Mouse (Mus musculus) heart, postnatal 25 days (tissue): Measurements from ENCODE around the gene Skap2. TPM values are rescaled to one million over a fixed set of nuclear protein-coding genes. Genes with fewer than 3 reads are reported as not detected.

ENCODE experiments used
- DNase-seq: peaks from one replicate; pipeline ENCODE4 v3.0.0; 2022; ENCODE audit warnings: low spot score
- intact Hi-C: fragments of 180-260 bp; cut with DNase I; formaldehyde crosslinking; loops from one replicate; pipeline ENCODE4 v1.15.1; 2025
- total RNA-seq, 2 experiments: library from RNA; stranded (reverse); gene quantifications; 2 replicates each; pipeline ENCODE4 v1.2.3; 2021

The Skap2 gene
- total RNA-seq, 2 experiments from 2014 or later, result 6.9 to 7.8 TPM

DNA sequence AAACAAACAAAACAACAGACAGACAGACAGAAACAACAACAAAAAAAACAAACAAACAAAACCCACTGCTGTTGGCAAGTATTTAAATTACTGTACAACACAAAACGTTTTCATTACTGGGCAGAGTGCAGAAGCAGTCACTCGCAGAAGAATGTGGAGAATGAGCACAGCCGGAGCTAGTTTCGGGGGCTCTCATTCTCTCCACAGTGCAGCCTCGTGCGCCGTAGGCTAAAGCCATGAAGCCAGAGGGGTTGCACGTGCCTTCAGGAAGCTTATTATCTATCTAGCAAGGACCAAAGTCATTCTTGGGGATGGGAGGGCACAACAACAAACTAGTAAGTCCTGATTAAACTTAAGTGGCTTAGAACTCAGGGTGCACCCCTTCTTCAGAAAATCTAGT, 152.0 kb downstream of the Skap2 start:
- intact Hi-C loops, result no loop called here
- no peak for DNase-seq

DNA sequence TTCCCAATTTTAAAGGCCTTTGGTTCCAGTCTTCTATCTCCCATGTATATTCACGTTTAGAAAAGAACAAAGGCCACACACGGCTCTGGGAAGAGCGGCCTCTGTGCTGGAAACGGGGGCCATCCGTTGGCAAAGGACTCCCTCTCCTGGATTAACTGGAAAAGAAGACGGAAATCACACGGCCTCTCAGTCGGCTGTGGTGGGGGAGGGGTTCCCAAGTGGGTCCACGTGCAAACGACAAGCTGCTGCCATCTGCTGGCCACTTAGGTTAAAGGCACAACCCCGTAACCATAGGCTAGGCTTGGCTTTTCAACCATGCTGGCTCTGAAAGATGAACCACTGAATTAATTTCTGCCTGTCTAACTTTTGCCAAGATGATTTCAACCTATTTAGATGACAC, 154.5 kb downstream of the Skap2 start:
- peak; percentile 78 for DNase-seq
- intact Hi-C loops, result loop anchor here (2.0 to 5.0 kb wide), 3 partner anchors 271 to 651 kb away; no protein-coding TSS in a partner anchor

DNA sequence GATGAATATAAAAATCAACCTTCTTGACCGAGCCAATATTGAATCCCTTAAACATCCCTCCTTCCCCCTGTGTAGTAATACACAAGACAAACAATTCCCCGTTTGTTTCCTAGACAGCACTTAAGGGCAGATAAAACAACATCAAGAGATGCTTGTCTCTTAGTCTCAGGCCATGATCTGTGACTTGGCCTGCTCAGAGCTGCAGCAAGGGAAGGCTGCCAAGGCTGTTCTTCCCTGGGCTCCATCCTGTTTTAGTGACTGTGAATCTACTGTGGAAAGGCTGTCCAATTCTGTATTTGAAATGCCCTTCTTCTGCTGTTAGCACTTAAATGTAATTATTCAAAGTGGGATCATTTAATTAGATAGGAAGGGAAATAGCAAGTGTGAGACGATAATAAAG, 159.1 kb downstream of the Skap2 start:
- no peak for DNase-seq
- intact Hi-C loops, result no loop called here

DNA sequence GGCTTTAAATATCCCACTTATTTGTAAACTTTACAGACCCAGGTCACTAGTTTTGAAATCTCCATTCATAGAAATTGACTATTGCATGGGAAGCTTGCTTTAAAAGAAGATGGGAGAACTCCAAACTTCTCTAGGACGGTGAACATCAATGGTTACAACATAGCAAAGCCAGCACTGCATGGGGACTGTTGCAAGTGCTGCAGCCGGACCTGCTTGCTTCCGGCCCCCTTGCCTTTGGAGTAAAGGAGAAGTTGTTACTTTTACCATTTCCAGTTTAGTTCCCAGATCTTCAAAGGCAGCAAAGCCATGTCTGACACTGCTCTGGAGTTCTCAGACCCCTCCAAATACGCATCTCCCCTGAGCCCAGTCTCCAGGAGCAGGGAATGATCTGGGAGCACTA, 159.7 kb downstream of the Skap2 start:
- intact Hi-C loops, result no loop called here
- DNase-seq, result no peak

DNA sequence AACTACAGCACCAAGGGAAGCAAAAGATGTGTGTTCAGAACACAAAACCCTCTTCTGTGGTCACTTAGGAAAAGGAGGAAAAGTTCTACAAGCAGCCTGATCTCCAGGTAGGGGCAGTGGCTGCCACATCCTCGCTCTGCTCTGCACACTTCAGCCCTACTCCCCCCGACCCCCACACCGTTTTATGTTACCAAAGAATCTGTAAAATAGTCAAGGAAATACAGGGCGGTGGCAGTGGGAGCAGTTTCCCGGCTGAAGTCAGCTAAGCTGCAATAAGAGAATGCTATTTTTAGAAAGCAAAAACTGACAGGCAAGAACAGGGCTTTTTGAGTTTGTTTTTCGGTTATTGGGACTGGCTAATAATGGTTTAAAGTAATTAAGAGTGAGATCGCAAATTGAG, 160.8 kb downstream of the Skap2 start:
- intact Hi-C loops, result no loop called here
- DNase-seq, result no peak

DNA sequence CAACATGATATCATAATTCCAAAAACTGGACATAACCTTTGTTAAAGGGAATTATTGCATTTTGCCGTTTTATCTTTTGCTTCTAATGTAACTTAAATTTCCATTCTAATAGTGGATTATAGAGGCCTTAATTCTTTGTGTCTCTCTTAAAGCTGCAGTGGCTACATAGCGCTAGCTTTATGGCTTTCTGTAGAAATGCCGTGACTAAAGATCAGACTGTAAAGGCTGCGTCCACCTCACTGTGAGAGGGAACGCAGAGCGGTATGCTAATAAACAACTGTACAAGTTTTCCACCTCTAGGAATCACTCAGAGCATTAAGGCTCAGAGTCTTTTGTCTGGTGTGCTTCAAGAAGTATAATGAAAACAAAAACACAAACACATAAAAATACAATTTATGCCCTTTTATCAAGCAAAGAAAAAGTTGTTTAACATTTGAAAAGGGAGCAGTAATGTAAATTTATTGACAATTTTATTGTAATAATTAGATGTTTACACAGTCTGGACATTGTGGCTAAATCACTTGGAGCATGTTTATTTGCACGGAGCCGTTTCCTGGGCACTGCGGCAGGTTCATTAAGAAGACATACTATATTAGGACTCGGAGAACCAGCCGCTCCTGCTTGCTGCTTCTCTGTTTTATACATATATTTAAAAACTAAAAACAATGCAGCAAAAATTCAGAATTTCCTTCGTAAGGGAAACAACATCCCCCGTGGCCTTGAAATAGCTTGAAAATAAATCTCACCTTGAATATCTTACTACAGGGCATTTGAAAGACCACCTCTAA, 162.1 kb downstream of the Skap2 start:
- DNase-seq, result no peak
- intact Hi-C loops, result no loop called here

DNA sequence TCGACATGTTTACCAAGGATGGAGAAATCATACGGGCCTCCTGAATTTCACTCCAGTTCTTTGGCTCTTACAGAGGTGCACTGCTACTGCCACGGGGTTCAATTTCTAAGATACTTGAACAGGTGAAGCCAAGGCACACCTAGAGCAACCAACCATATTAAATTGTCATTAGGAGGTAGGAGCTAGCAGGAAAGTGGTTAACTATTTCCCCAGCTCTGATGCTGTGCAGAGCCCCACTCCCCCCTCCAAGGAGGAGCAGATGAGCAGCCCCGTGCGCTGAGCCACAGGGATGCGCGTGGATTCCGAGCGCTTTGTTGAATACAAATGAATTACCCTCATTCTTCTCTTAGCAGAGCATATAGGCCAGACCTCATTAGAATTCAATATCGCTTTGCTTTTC, 162.8 kb downstream of the Skap2 start:
- no peak for DNase-seq
- intact Hi-C loops, result no loop called here

DNA sequence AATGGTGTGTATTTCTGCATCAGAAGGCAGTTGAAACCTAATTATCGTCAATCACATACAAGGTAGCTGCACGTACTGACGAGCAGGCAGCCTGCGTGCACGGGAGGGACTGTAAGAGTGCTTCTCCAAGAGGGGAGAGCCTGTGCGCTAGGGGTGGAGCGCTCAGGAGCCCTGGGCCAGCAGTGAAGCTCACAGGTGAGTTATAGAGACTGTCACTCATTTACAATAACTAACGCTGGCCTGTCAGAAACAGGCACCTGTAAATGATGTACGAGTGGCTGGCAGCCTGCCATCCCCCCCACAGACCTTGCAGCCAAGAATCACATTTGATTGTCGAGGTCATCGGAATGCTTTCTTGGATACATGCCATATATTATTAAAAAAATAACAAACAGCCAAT, 168.2 kb downstream of the Skap2 start:
- intact Hi-C loops, result no loop called here
- no peak for DNase-seq

DNA sequence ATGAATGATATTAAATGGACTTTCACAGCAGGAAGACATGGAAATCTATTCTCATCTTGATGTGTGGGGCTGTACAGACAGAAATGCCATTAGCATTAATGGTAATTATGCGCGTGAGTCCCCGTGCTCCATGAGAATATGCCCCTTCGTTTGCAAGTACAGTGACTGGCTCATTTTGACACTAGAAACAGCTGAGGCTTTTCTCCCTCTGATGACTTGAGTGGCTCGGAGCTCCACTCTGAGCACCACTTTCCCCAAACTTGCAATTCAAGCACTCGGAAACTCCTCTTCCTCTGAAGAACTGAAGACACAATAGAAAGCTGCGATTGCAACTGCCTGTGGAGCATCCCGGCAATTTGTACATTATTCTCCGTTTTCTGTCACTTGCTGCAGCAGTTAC, 169.3 kb downstream of the Skap2 start:
- no peak for DNase-seq
- intact Hi-C loops, result no loop called here

DNA sequence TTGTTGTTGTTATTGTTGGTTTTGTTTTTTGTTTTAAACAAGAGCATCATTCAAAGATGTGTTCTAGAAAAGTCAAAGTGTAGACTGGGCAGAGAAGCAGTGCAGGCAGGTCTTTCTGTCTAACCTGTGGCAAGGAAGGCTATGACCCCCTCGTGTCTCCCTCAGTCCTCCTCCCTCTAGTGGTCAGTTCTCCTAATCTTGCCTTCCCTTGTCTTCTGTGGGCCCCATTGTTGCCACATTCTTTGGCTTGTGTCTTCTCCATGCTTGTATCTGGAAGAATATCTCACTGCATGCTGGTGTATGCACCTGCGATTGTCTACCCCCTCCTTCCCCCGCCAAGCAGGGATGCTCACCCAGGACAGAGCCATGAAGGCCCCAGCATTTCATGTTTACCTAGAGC, 174.2 kb downstream of the Skap2 start:
- intact Hi-C loops, result no loop called here
- no peak for DNase-seq

DNA sequence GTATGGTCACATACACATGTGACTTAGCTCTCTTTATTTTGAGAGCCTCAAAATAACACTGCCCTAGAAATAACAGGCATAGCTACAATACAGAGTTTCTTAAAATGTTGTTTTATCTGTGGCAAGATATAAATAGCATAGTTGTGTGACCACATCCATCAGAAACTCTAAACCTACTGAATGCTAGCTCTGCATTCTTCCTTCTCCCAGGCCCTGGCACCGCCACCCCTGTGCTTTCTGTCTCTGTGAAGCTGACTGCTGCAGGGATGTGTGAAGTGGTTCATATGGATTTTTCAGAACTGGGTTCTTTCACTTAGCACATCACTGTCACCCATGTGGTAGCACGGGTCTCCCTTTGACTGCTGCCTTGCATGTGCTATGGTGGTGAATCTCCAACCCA, 179.0 kb downstream of the Skap2 start:
- DNase-seq, result no peak
- intact Hi-C loops, result no loop called here

DNA sequence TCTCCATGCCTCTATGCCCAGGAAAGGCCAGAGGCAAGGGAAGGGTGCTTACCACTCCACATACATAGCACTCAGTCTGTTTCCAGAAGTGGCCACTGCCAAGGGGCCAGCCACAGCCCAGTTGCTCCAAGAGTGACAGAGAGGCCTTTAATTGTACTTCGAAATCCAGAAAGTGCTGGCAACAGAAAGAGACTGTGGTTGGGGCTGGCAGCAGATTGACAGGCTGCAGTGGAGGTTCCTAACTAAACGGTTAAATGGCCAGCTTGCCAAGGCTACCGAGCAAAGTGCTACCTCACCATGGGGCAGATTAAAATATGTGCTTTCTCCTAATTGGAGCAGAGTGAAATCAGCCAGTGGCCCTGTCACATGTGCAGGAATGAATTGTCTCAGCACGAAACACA, 186.7 kb downstream of the Skap2 start:
- no peak for DNase-seq
- intact Hi-C loops, result no loop called here

DNA sequence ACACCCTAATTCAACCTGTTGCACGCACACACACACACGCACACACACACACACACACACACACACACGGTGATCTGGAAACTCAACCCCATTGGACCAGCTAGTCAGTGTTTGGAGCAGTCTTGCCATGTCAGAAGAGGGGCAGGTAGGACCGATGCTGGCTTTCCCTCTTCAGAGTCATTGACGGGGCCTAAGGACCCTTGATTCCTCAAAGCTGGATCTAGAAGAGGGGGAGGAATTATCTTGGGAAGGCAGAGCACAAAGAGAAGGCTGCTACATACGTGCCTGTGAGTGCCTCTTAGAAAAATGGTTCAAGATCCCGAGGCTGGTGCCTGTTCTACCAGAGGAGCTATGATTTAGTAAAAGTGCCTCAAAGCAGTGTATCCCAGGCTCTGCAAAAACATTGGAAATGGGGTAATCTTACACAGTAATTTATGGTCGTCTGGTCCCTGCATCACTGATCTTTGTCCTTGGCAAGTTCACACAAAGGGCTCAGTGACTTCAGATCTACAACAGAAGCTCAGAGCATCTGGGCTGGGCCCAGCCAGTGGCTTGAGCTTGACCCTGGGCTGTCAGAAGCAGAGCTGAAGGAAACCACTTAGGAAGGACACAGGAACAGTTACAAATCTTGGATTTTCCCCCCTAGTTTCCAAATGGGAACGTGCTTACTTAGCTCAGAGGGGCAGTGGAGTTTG, 188.1 kb downstream of the Skap2 start:
- no peak for DNase-seq
- intact Hi-C loops, result no loop called here

DNA sequence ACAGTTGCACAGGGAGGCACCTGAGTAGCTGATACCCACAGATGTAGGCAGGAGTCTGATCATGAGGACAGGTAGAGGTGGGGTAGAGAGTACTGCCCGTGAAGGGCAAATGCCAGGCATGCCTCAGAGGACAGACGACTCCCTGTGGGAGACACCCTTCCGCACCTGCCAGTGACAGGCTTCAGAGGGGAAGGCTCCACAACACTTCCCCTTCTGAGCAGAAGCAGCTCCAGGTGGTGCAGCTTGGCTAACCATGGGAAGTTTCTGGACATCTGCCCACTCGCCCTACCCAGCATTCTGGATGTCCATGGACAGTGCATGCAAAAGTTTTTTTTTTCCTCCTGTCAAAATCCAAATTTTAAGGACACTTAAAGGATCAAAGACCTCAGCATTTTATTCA, 190.3 kb downstream of the Skap2 start:
- intact Hi-C loops, result no loop called here

DNA sequence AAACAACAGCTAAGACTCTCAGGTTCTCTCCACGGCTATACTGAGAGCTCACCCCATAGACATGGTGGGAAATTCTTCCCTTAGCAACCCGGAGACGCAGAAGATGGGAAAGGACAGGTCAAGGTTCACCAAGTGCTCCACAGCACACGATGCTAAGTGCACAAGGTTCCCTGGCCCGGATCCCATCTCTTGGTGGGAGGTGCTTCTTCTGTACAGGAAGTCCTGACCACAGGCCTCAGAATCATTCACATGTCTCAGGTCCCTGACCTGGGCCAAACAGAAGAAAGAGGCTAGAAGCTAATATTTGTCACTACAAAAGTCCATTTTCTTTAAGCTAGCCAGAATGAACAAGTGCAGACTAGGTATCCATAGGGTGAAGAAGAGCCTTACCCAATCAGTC, 191.5 kb downstream of the Skap2 start:
- intact Hi-C loops, result no loop called here
- no peak for DNase-seq

More for the DNA sequence above, 190.3 kb downstream of the Skap2 start:
- no peak for DNase-seq

DNA sequence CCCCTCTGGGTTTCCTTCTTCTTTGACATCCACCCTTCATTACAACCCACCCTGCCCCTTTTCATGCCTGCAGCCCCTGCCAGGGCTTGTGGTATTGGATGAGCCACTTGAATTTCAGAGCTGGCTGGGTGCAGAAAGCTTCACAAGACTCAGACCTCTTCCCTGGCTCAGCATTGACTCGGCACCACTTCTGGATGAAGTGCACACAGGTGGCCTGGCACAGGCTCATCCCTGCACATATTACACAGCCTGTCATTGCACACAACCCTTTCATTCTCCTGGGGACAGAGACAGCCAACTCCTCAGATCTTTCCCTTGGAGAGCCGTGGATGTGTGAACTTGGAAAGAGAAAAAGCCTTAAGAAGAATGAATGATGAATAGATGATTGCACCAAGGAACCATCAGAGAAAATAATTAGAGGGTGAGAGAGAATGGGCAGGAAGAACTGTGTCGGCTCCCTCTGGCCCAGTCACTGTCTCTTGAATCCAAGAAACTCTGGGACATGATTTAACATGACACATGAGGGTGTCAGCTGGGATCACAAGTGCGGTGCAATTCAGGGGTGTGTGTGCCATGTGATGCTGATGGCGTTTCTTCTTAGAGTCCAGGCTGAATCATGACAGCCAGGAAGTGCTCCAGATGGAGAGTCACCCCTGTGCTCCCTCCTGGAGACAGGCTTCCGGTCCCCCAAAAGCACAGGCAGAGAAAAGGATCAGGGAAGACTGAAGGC, 195.3 kb downstream of the Skap2 start:
- intact Hi-C loops, result no loop called here
- DNase-seq, result no peak

DNA sequence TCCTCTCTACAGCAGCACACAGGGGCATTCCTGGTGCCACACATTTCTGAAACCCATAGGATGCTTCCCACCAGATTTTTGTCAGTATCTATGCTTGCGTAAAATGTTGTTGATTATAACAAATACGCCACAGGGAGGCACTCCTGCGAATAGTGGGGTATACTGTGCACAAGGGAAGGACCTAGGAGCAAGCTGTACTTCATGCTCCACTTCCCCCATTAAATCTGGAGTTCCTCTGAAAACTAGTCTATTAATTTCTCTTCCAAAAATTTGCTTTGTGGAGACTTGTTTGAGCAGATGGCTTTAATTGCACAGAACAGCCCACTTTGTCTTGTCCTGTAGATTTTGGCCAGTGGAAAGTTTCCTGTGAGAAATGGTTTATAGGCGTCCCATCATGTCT, 201.4 kb downstream of the Skap2 start:
- intact Hi-C loops, result no loop called here
- DNase-seq, result no peak

DNA sequence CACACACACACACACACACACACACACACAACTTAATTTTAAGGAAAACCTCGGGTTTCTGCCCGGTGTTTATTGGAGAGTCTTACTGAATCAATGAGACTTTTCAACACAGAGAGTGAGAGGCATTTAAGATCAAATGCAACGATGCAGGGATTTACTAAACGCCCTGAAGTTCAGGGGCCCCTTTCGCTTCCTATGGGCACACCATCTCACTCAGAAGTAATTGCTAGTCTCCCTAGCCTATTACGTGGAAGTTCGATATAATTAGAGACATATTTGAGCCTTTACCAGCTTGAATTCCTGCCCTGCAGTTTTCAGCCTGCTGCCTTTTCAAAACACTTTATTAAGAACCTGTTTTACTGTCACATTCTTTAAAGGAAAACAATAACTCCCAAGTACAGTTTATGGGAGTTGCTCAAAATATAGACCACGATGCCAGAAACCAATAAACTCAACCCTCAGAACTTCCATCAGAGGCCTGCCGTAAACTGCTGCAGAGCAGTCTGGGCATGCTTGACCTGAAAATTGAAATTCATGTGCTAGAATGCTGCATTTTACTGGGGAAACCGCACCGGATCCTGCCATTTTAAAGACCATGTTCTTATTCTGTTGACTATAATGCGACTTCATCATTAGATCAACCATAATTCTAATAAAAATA, 203.1 kb downstream of the Skap2 start:
- no peak for DNase-seq

DNA sequence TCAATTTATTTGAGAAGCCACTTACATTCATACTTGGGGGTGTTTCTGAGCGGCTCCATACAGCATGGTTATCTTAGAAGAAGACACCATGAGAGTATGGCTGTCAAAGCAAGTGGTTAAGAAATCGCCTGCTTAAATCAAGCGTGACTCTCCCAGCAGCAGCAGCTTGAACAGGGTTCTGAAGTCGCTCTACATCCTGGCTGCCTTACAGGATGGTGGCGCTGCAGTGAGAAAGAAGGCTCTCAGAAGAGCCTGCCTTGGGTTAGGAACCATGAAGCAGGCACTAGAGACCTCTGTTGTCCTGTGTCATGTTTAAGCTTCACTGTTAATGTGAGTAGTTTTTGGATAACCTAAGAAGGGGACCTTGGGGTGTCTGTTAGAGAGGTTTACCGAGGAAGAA, 204.3 kb downstream of the Skap2 start:
- intact Hi-C loops, result no loop called here

More for the DNA sequence above, 203.1 kb downstream of the Skap2 start:
- intact Hi-C loops, result no loop called here

More for the DNA sequence above, 204.3 kb downstream of the Skap2 start:
- no peak for DNase-seq
